Mouse (Mus musculus): Measurements from ENCODE around the gene Taar3. TPM values are rescaled to one million over a fixed set of nuclear protein-coding genes. Genes with fewer than 3 reads are reported as not detected.
A peak's percentile ranks its signal among the peaks of the same experiment; 100 is the strongest.

The Taar3 gene
- not detected in 2 replicates for total RNA-seq (2017)

- no peak for ATAC-seq (ENCODE audit: extremely low read depth, insufficient number of reproducible peaks, low FRiP score, poor library complexity, severe bottlenecking)
Observed at GRCm38 (mm10) chr10:23949508-23950005, at the start of gene Taar3. Taar3 (plus strand) TSS chr10:23949558.

GRCm38 (mm10) chr10:23901119-23901518 is 48.2 kb upstream of the Taar3 start:
- no peak for ATAC-seq (ENCODE audit: extremely low read depth, insufficient number of reproducible peaks, low FRiP score, poor library complexity, severe bottlenecking)

DNA sequence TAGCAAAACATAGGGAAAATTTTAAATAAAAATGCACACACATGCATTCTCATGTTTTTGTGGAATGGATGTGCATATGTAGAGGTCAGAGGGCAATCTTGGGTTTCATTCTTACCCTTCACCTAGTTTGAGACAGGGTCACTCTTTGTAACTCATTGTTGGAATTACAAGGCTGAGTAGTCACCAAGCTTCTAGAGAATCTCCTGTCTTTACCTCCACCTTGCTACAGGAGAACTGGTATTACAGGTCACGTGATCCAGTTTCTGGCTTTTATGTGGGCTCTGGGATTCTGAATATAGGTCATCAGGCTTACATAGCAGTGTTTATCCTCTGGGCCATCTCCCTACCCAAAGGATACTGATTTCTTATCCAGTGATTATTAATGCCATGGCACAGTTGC is 43.7 kb upstream of the Taar3 start:
- no peak for ATAC-seq (ENCODE audit: extremely low read depth, insufficient number of reproducible peaks, low FRiP score, poor library complexity, severe bottlenecking)

GRCm38 (mm10) chr10:23920056-23920455 is 29.3 kb upstream of the Taar3 start, which contains the start of gene Taar1:
Taar1 (plus strand) TSS chr10:23920356.
- ATAC-seq (ENCODE audit: extremely low read depth, insufficient number of reproducible peaks, low FRiP score, poor library complexity, severe bottlenecking), result no peak

GRCm38 (mm10) chr10:23922468-23922867 is 26.9 kb upstream of the Taar3 start:
- no peak for ATAC-seq (ENCODE audit: extremely low read depth, insufficient number of reproducible peaks, low FRiP score, poor library complexity, severe bottlenecking)

GRCm38 (mm10) chr10:23923941-23924340 is 25.4 kb upstream of the Taar3 start:
- ATAC-seq (ENCODE audit: extremely low read depth, insufficient number of reproducible peaks, low FRiP score, poor library complexity, severe bottlenecking), result no peak

- ATAC-seq (ENCODE audit: extremely low read depth, insufficient number of reproducible peaks, low FRiP score, poor library complexity, severe bottlenecking), result no peak
Observed at GRCm38 (mm10) chr10:23937613-23938012, 11.7 kb upstream of the Taar3 start.

DNA sequence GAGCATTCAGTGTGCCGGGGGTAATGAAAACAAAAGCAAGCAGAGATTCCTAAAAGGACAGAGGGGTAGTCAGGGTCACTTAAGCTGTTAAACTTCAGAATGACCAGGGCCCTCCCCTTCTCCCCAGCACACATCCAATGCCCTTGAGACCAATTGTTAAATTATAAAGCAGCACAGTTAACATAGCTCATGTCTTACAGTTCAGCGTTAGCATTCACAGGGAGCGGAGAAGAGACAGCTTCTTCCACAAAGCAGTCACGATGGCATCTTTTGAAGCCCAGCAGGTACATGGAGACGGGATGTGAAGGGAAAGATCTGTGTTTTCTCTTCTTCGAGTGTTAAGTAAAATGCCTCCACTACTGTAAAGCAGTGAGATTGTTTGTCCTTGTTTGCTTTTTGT is 11.0 kb upstream of the Taar3 start, which contains the start of gene Taar2:
Taar2 (plus strand) TSS at position 261 of the 400 bp plus-strand sequence.
- ATAC-seq (ENCODE audit: extremely low read depth, insufficient number of reproducible peaks, low FRiP score, poor library complexity, severe bottlenecking), result no peak

- no peak for ATAC-seq (ENCODE audit: extremely low read depth, insufficient number of reproducible peaks, low FRiP score, poor library complexity, severe bottlenecking)
Observed at GRCm38 (mm10) chr10:23942465-23942864, 6.9 kb upstream of the Taar3 start.

DNA sequence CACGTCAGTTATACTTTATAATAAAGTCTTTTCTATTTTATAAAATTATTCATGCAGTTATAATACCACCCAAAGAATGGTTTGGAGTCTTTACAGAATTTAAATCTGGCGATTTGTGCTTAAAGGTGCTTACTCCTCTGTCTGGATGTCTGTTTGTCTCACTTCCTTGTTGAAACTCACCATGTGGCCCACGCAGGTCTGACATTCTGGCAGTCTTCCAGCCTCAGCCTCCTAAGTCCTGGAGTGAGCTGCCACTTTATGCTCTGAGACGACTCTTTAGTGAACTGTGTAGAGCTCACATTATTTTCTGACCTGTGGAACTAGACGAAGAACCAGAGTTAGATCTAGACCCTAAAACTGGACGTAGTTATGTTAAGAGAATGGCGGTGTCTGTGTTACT is 1.3 kb upstream of the Taar3 start:
- no peak for ATAC-seq (ENCODE audit: extremely low read depth, insufficient number of reproducible peaks, low FRiP score, poor library complexity, severe bottlenecking)

- ATAC-seq (ENCODE audit: extremely low read depth, insufficient number of reproducible peaks, low FRiP score, poor library complexity, severe bottlenecking), result no peak
Observed at GRCm38 (mm10) chr10:23951714-23952113, 2.4 kb downstream of the Taar3 start.

DNA sequence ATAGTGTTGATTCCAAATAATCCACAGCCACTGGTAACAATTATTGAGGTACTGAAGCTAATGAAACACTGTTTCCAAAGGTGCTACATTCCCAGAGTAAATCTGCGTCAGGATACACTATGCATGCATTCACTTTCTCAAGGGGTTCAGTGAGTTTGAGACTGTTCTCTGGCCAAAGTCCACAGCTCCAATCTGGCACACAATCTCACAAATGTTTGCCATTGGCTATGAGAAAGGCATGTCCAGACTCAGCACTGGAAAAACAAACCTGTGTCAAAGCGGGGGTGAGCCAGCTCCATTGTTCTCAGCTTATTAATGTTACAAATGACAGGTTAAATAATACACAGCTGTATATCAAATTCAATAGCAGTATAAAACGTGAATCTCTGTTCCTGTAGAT is 9.7 kb downstream of the Taar3 start:
- no peak for ATAC-seq (ENCODE audit: extremely low read depth, insufficient number of reproducible peaks, low FRiP score, poor library complexity, severe bottlenecking)

DNA sequence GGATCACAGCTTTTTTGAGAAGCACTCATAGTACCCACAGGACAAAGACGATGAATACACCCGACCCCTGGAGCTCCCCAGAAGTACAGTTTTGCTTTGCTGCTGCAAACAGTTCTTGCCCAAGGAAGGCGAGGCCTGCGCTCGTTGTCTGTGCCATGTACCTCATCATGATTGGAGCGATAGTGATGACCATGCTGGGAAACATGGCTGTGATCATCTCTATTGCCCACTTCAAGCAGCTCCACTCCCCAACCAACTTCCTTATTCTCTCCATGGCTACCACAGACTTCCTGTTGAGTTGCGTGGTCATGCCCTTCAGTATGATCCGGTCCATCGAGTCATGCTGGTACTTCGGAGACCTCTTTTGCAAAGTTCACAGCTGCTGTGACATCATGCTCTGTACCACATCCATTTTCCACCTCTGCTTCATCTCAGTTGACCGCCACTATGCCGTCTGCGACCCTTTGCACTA is 11.1 kb downstream of the Taar3 start, which contains the start of gene Taar4:
Taar4 (plus strand) TSS at position 51 of the 472 bp plus-strand sequence.
- ATAC-seq (ENCODE audit: extremely low read depth, insufficient number of reproducible peaks, low FRiP score, poor library complexity, severe bottlenecking), result no peak

DNA sequence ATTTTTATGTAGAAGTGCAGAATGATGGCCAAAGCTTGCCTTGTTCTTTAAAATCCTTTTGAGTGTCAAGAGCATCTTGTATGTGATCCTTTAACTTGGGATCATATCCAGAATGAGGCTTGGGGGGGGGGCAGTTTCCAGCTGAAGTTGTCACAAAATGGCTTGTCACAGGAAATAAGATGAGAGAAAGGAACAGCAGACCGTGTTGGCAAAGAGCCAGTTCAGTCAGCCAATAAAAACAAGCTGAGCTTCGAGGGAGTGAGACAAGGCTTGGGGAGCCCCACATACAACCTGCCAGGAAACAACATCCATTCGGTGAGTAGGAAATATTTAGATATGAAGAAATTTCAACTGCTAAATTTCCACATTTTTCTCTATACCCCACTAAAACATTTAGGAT is 14.1 kb downstream of the Taar3 start:
- no peak for ATAC-seq (ENCODE audit: extremely low read depth, insufficient number of reproducible peaks, low FRiP score, poor library complexity, severe bottlenecking)

DNA sequence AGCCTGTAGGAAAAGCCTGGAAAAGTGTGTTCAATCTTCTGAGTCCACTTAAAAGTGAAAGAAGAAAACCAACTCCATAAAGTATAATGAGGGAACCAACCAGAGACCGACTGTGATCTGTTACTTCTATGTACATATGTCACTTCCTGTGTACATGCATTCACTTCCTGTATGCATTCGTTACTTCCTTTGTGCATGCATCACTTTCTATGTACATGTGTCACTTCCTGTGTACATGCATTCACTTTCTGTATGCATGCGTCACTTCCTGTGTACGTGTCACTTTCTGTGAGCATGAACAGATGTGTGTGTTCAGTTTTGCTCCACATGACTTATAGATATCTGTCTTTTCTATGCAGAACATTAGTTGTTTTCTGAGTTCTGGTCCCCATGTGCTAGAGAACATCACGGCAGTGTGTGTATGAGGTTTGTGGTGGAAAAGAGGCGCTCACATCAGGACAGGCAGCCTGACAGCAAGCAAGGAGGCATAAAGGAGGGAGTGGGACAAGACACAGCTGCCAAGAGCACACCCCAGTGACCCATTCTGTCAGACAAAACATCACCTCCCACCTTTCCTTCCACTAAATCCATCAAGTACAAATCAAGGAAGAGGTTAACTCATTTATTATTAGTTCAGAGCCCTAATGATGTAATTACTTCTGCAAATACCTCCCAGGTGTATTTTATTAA is 15.7 kb downstream of the Taar3 start:
- no peak for ATAC-seq (ENCODE audit: extremely low read depth, insufficient number of reproducible peaks, low FRiP score, poor library complexity, severe bottlenecking)

GRCm38 (mm10) chr10:23970656-23971165 is 21.4 kb downstream of the Taar3 start, which contains the start of gene Taar5:
Taar5 (plus strand) TSS chr10:23970706.
- ATAC-seq (ENCODE audit: extremely low read depth, insufficient number of reproducible peaks, low FRiP score, poor library complexity, severe bottlenecking), result no peak

- ATAC-seq (ENCODE audit: extremely low read depth, insufficient number of reproducible peaks, low FRiP score, poor library complexity, severe bottlenecking), result no peak
Observed at GRCm38 (mm10) chr10:23971256-23971655, 21.9 kb downstream of the Taar3 start.

GRCm38 (mm10) chr10:23977958-23978357 is 28.6 kb downstream of the Taar3 start:
- no peak for ATAC-seq (ENCODE audit: extremely low read depth, insufficient number of reproducible peaks, low FRiP score, poor library complexity, severe bottlenecking)

GRCm38 (mm10) chr10:23978901-23979705 is 29.7 kb downstream of the Taar3 start:
- 0 out of 2 replicates have a peak, but pooled peaks have one; percentile 23 for ATAC-seq (ENCODE audit: extremely low read depth, insufficient number of reproducible peaks, low FRiP score, poor library complexity, severe bottlenecking)

All from neutrophil, adult 5-6 weeks (primary cell).